Mouse (Mus musculus) MEL (cell line): ENCODE data around the gene Gnao1. TPM values are rescaled to one million over a fixed set of nuclear protein-coding genes. Genes with fewer than 3 reads are reported as not detected.

Source experiments
- DNase-seq: peaks from one replicate; pipeline ENCODE4 v3.0.0; 2011; ENCODE audit warnings: low read depth, low spot score
- H3K27ac ChIP-seq: 2 replicates; pipeline ENCODE4 v1.5.1; 2012; ENCODE audit warnings: low read depth, mild to moderate bottlenecking, control low read depth, low read length, moderate library complexity; ENCODE audit not compliant: control insufficient read depth
- H3K27me3 ChIP-seq, 2 experiments: fragments of 150-350 bp in 1 of 2; sonication (generic) in 1 of 2; 2 replicates each; pipeline ENCODE4 v1.6.1; 2012; ENCODE audit warnings: low read length in 2 of 2, mild to moderate bottlenecking in 2 of 2, improper control_type of control experiment in 1 of 2, moderate library complexity in 1 of 2; ENCODE audit not compliant: insufficient read depth in 2 of 2, control insufficient read depth in 1 of 2
- H3K36me3 ChIP-seq, 2 experiments: 2 replicates each; pipeline ENCODE4 v1.6.1; 2012 to 2014; ENCODE audit warnings: low read length in 2 of 2, improper control_type of control experiment in 1 of 2, inconsistent platforms in 1 of 2, mild to moderate bottlenecking in 1 of 2; ENCODE audit not compliant: insufficient read depth in 2 of 2, control insufficient read depth in 1 of 2
- H3K4me1 ChIP-seq, 2 experiments: fragments of 150-350 bp in 1 of 2; sonication (generic) in 1 of 2; 2 replicates each; pipeline ENCODE4 v1.6.1; 2012; ENCODE audit warnings: low read length in 2 of 2, improper control_type of control experiment in 1 of 2, mild to moderate bottlenecking in 1 of 2; ENCODE audit not compliant: insufficient read depth in 2 of 2, control insufficient read depth in 1 of 2
- H3K4me3 ChIP-seq, 2 experiments: fragments of 150-350 bp in 1 of 2; sonication (generic) in 1 of 2; 2 replicates each; pipeline ENCODE4 v1.5.1; 2012; ENCODE audit warnings: low read depth in 2 of 2, low read length in 2 of 2, mild to moderate bottlenecking in 2 of 2, moderate library complexity in 2 of 2, control low read depth in 1 of 2, improper control_type of control experiment in 1 of 2; ENCODE audit not compliant: control insufficient read depth in 1 of 2, insufficient read depth in 1 of 2
- H3K79me2 ChIP-seq: 2 replicates; pipeline ENCODE4 v1.6.1; 2012; ENCODE audit warnings: mild to moderate bottlenecking, low read length, moderate library complexity; ENCODE audit not compliant: control insufficient read depth, poor library complexity, insufficient read depth
- H3K9ac ChIP-seq: 2 replicates; pipeline ENCODE4 v1.6.1; 2012; ENCODE audit warnings: low read depth, mild to moderate bottlenecking, control low read depth, low read length, moderate library complexity; ENCODE audit not compliant: control insufficient read depth, poor library complexity, severe bottlenecking
- H3K9me3 ChIP-seq: fragments of 150-350 bp; sonication (generic); replicated peaks from 2 replicates; pipeline ENCODE4 v1.6.1; 2012; ENCODE audit warnings: mild to moderate bottlenecking, low read length, improper control_type of control experiment, moderate library complexity; ENCODE audit not compliant: insufficient read depth
- BHLHE40 ChIP-seq: IDR thresholded peaks from 2 replicates; pipeline ENCODE4 v1.6.1; 2012; ENCODE audit warnings: low read depth, mild to moderate bottlenecking, inconsistent platforms, low read length, improper control_type of control experiment, borderline replicate concordance
- CHD2 ChIP-seq: IDR thresholded peaks from 2 replicates; pipeline ENCODE4 v1.6.1; 2011; ENCODE audit warnings: low read length, improper control_type of control experiment
- CTCF ChIP-seq, 3 experiments: IDR thresholded peaks in 2 of 3; conservative IDR thresholded peaks in 1 of 3; 2 replicates each; pipeline ENCODE4 v1.5.1; 2011 to 2012; ENCODE audit warnings: low read length in 3 of 3, low read depth in 2 of 3, mild to moderate bottlenecking in 2 of 3, improper control_type of control experiment in 1 of 3, inconsistent platforms in 1 of 3, mixed read lengths in 1 of 3, moderate library complexity in 1 of 3; ENCODE audit not compliant: control insufficient read depth in 1 of 3, insufficient read depth in 1 of 3, poor library complexity in 1 of 3, severe bottlenecking in 1 of 3
- ETS1 ChIP-seq: IDR thresholded peaks from 2 replicates; pipeline ENCODE4 v1.6.1; 2012; ENCODE audit warnings: low read depth, mild to moderate bottlenecking, inconsistent platforms, low read length, improper control_type of control experiment, moderate library complexity
- GABPA ChIP-seq: IDR thresholded peaks from 2 replicates; pipeline ENCODE4 v1.6.1; 2012; ENCODE audit warnings: low read depth, mild to moderate bottlenecking, inconsistent platforms, low read length, improper control_type of control experiment, moderate library complexity
- GATA1 ChIP-seq: IDR thresholded peaks from 2 replicates; pipeline ENCODE4 v1.6.1; 2011; ENCODE audit warnings: low read depth, low read length, improper control_type of control experiment
- HCFC1 ChIP-seq: IDR thresholded peaks from 2 replicates; pipeline ENCODE4 v1.6.1; 2012; ENCODE audit warnings: low read depth, mild to moderate bottlenecking, inconsistent platforms, low read length, improper control_type of control experiment, moderate library complexity
- MAX ChIP-seq: IDR thresholded peaks from 2 replicates; pipeline ENCODE4 v1.6.1; 2011; ENCODE audit warnings: low read length, improper control_type of control experiment
- MXI1 ChIP-seq: IDR thresholded peaks from 2 replicates; pipeline ENCODE4 v1.6.1; 2011; ENCODE audit warnings: mild to moderate bottlenecking, low read depth, low read length, improper control_type of control experiment
- MYC ChIP-seq: IDR thresholded peaks from 2 replicates; pipeline ENCODE4 v1.6.1; 2011; ENCODE audit warnings: low read depth, mild to moderate bottlenecking, low read length, improper control_type of control experiment, moderate library complexity
- RAD21 ChIP-seq: IDR thresholded peaks from 2 replicates; pipeline ENCODE4 v1.6.1; 2011; ENCODE audit warnings: mild to moderate bottlenecking, low read depth, low read length, improper control_type of control experiment
- RCOR1 ChIP-seq: IDR thresholded peaks from 2 replicates; pipeline ENCODE4 v1.6.1; 2012; ENCODE audit warnings: low read depth, mild to moderate bottlenecking, inconsistent platforms, low read length, improper control_type of control experiment
- TBP ChIP-seq: IDR thresholded peaks from 2 replicates; pipeline ENCODE4 v1.8.0; 2011; ENCODE audit warnings: low read depth, low read length, improper control_type of control experiment
- UBTF ChIP-seq: IDR thresholded peaks from 2 replicates; pipeline ENCODE4 v1.6.1; 2012; ENCODE audit warnings: low read depth, mild to moderate bottlenecking, inconsistent platforms, low read length, improper control_type of control experiment, moderate library complexity, borderline replicate concordance; ENCODE audit not compliant: insufficient read depth
- ZC3H11A ChIP-seq: IDR thresholded peaks from 2 replicates; pipeline ENCODE4 v1.6.1; 2012; ENCODE audit warnings: low read depth, mild to moderate bottlenecking, inconsistent platforms, low read length, improper control_type of control experiment
- ZKSCAN1 ChIP-seq: IDR thresholded peaks from 2 replicates; pipeline ENCODE4 v1.6.1; 2012; ENCODE audit warnings: low read depth, mild to moderate bottlenecking, inconsistent platforms, low read length, improper control_type of control experiment, moderate library complexity
- ZMIZ1 ChIP-seq: IDR thresholded peaks from 2 replicates; pipeline ENCODE4 v1.6.1; 2012; ENCODE audit warnings: low read depth, mild to moderate bottlenecking, inconsistent platforms, low read length, improper control_type of control experiment, moderate library complexity
- polyA plus RNA-seq, 2 experiments: library from polyadenylated mRNA; stranded (reverse) in 1 of 2; unstranded in 1 of 2; fragments of >175 nt in 1 of 2; fragments of >200 nt in 1 of 2; gene quantifications; 2 replicates each; pipeline versions ENCODE4 v1.2.1 to v1.2.4; 2012; ENCODE audit warnings: low replicate concordance in 2 of 2, low read depth in 1 of 2; ENCODE audit not compliant: insufficient read length in 2 of 2, insufficient read depth in 1 of 2, missing spikeins in 1 of 2
- total RNA-seq: library from RNA; depleted of rRNA; stranded (reverse); fragments of 300-350 nt; gene quantifications from 2 replicates; pipeline ENCODE4 v1.2.3, GENCODE M21; 2012

Gene Gnao1
- total and polyA plus RNA-seq, 3 experiments = 0.03 TPM; not detected in 2

GRCm38 (mm10) chr8:93811719-93812475, 2.1 kb downstream of the Gnao1 start:
- H3K4me3 ChIP-seq = no peak overlapping the region
- no peak overlapping the region for H3K9ac ChIP-seq
- H3K4me1 ChIP-seq = no peaks in the 10 kb centered on the region
- DNase-seq = no peak
- no peaks in the 10 kb centered on the region for H3K36me3 ChIP-seq
- H3K9me3 ChIP-seq = no peaks in the 10 kb centered on the region
- H3K27me3 ChIP-seq = no peaks in the 10 kb centered on the region
- no peak overlapping the region for H3K27ac ChIP-seq
- no peaks in the 10 kb centered on the region for H3K79me2 ChIP-seq
- TF ChIP-seq MAX (no peak), UBTF (no peak), CHD2 (no peak), MXI1 (no peak), RAD21 (no peak), HCFC1 (no peak), GATA1 (no peak), CTCF (IDR thresholded peaks at IDR 0.05 in 2 of 3, conservative IDR thresholded peaks at IDR 0.05 in 1 of 3; ENCODE audit: control insufficient read depth in 1 of 3, insufficient read depth in 1 of 3, low read depth in 2 of 3, low read length in 3 of 3, poor library complexity in 1 of 3, severe bottlenecking in 1 of 3) (no peak)

GRCm38 (mm10) chr8:93812566-93813404, 3.0 kb downstream of the Gnao1 start:
- Histone ChIP-seq H3K36me3 (no peaks in the 10 kb centered on the region), H3K27me3 (no peaks in the 10 kb centered on the region)
- TF ChIP-seq ZMIZ1 (no peak), GABPA (no peak), BHLHE40 (no peak), HCFC1 (no peak), CTCF (IDR thresholded peaks at IDR 0.05 in 2 of 3, conservative IDR thresholded peaks at IDR 0.05 in 1 of 3; ENCODE audit: control insufficient read depth in 1 of 3, insufficient read depth in 1 of 3, low read depth in 2 of 3, low read length in 3 of 3, poor library complexity in 1 of 3, severe bottlenecking in 1 of 3) (no peak), RCOR1 (no peak), MYC (no peak), UBTF (no peak), ZC3H11A (no peak), ETS1 (no peak), CHD2 (no peak), TBP (no peak), ZKSCAN1 (no peak)
- TF ChIP-seq, all 39 proteins: peak for 0
- no peaks in the 10 kb centered on the region for H3K9me3 ChIP-seq
- H3K4me1 ChIP-seq = no peaks in the 10 kb centered on the region
- H3K27ac ChIP-seq = no peak overlapping the region
- DNase-seq = no peak
- H3K4me3 ChIP-seq = no peak overlapping the region
- no peaks in the 10 kb centered on the region for H3K79me2 ChIP-seq
- H3K9ac ChIP-seq = no peak overlapping the region
